Mouse (Mus musculus) 3134 (cell line): ENCODE results near the gene Clp1.
"Not testable (repeated sequence)": the region's sequence is repeated elsewhere in the genome, so short reads cannot be mapped to it uniquely, and the experiment has no call there.

ENCODE experiments used
- DNase-seq: peaks from one replicate; pipeline ENCODE4 v3.0.0-alpha.2; 2011; ENCODE audit warnings: low spot score; ENCODE audit not compliant: insufficient read length; ENCODE audit errors: extremely low read depth

Clp1 gene

GRCm38 (mm10) chr2:84740608-84741333 is 13.6 kb upstream of the Clp1 start:
- DNase-seq, result no peak

DNA sequence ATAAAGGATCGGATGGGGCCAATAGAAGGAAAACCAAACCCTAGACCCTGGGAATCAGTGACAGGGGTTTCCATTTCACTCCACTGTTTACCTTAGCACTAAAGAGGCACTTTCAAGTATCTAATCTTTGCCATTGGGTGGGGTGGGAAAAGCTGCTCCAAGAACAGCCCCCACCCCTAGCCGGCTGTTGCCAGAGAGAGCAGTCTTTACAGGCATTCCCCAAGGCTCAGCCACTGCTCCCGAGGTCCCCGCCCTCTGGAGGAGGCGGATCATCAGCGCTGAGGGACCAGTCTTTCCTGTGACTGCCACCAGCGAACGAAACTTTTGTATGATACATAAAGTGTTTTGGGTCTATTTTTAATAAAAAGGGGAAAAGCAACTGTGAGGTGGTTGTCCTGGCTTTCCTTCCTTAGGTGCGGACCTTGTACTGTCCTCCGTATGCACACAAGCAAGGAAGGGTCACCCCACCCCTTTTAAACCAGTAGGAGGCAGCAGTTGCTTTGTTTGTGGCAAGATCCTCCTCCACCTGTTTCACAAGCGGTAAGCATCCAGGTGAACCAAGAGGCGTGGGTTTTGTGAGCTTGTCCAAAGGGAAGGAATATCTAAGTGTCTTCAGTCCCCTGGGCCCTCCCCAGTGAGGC is 11.2 kb upstream of the Clp1 start:
- DNase-seq, result no peak

GRCm38 (mm10) chr2:84737451-84737925 is 10.3 kb upstream of the Clp1 start:
- DNase-seq, result no peak

- no peak for DNase-seq
These were observed 9.4 kb upstream of the Clp1 start for GRCm38 (mm10) chr2:84736312-84737161.

DNA sequence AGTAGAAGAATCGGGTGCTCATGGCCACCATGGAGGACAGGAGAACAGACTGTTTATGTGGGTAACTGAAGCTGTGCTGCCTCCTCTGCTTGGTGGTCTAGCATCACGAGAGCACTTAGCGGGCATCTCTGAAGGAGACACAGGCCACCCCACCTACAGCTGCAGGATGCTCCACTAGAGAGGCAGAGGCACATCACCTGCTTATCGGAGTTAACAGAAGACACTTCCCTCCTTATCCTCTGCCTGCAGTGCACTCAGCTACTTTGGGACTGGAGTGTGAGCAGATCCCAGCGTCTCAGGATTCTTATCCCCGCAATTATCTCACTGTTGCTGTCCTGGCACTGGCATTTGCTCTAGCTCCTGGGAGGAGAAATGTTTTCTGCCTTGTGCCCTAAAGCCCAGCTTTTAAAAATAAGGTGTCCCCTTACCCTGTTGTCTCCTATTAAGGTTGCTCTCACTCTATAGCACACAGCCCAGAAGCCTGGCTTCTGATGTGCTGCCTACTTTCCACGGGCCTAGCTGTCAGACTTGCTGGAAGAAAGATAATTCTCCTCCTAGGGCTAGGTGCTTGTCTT is 8.3 kb upstream of the Clp1 start:
- DNase-seq, result no peak

- DNase-seq, result no peak
These were observed 7.8 kb upstream of the Clp1 start for GRCm38 (mm10) chr2:84734919-84735318.

- no peak for DNase-seq
These were observed 7.3 kb upstream of the Clp1 start for GRCm38 (mm10) chr2:84734351-84734864.

DNA sequence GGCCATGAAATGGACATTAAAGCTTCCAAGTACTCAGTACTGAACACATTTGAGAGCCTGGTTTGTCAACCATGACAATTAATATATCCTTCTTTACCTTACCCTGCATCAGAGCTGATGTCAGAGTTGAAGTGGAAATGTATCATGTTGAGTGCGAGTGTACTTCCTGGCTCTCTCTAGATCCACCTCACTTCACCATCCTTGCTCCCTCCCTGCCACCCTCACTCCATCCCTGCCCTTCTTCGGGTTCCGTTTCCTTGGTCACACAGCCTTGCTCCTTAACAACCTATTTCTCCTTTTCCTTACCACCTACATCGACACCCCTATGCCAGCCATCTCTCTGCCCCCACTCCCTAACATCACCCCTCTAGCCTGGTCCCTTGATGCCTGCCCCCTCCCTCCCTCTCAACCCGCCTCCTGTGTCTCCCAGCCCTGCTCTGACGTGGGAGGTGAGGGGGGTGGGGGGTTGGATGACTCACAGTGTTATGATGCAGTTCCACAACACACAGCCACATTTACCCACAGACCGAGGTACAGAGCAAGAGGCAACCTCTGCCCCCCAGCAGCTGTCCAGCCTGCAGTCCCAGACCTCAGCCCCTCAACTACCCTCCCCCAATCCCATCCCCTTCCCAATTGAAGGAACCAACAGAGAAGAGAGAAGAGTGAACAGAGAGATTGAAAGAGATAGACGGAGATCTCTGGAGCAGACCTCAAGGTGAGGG is 6.6 kb upstream of the Clp1 start, which contains the start of gene Ypel4:
Gene Ypel4, plus strand, starts transcription at position 480 of the 722 bp plus-strand sequence.
- DNase-seq, result no peak

DNA sequence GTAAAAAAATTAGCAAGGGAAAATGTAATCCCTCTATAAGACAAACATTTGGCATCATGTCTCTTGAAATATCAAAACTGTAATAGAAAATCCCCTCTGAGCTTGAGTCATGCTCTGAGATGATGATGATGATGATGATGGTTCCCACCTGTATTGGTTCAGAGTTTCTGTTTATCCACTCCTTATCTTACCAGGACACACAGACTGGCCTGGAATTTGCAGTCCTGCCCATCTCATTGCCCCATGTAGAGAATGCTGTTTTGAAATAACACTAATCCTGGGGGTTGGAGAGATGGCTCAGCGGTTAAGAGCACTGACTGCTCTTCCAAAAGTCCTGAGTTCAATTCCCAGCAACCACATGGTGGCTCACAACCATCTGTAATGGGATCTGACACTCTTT is 5.2 kb upstream of the Clp1 start:
- no peak for DNase-seq

DNA sequence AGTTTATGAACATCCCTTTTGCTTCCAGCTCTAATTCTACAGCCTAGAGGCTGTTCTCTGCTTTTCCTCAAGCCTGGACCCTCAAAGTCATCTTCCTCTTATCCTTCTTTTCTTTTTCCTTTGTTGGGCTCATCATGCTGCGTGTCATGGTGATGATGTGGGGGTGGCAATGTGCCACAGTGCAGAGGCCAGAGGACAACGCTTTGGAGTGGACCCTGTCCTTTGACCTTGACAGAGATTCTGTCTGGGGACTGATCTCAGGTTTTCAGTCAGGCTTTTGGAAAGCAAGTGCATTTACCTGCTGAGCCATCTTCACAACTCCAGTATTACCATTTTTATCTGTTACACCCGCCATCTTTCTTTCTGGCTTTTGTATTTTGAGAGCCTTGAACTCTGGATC is 4.1 kb upstream of the Clp1 start:
- no peak for DNase-seq

DNA sequence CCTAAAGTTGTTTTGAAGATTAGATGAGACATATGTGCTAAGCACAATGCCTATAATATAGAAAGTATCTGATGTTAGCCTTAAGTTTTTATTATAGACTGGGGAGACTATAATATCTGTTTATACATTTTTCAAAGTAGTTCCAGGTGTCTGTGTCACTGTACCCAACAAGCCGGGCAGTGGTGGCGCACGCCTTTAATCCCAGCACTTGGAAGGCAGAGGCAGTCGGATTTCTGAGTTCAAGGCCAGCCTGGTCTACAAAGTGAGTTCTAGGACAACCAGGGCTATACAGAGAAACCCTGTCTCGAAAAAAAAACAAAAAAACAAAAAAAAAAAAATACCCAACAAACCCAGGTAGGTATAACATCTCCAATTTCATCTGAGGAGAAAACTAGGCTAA is 1.0 kb upstream of the Clp1 start:
- not testable (repeated sequence) for DNase-seq

DNA sequence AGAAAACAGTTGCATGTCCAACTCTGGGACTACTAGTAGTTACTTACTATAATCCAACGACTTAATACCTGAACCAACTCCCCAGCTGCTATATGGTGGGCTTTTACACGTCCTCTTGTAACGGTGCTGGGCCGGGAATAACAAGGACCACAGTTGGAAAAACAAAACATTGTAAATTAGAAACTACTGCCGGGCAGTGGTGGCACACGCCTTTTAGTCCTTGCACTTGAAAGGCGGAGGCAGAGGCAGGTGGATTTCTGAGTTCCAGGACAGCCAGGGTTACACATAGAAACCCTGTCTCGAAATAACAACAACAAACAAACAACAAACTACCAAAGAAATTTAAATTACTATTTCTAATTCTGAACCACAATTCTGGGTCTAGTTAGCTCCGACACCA is 434 bp downstream of the Clp1 start:
- no peak for DNase-seq

DNA sequence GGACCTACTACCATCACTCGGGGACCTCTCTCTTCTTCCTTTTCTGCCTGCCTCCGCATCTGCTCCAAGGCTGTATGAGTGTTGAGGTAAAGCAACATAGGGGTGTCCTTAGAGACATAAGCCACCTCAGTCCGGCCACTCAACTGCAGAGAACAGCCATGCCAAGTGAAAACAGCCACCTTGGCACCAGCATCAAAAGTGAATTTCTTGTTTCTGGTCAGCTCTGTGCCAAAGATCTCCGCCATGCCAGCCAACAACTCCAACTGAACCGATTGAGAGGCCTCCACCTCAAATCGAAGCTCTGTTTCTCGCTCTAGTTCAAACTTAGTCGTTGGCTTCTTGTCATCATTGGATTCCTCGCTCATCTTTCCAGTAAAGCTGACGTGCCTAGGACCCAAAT is 1.4 kb downstream of the Clp1 start:
- no peak for DNase-seq

DNA sequence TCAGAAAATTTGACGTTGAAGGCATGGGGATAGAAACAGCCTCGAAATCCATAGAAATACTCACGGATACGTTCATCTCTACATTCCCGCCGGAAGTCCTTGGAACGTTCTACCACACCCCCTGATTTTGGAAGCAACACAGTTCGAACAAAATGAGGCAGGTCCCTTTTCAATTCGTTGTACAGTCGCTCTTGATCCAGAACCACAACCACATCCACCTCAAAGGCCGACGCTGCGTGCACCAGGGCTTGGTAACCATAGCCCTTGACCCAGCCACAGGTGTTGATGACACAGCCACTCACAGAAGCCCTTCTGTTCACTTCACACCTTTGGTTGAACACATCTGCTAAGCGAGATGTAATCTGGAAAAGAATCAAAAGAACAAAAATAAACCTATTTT is 3.3 kb downstream of the Clp1 start:
- DNase-seq, result no peak

DNA sequence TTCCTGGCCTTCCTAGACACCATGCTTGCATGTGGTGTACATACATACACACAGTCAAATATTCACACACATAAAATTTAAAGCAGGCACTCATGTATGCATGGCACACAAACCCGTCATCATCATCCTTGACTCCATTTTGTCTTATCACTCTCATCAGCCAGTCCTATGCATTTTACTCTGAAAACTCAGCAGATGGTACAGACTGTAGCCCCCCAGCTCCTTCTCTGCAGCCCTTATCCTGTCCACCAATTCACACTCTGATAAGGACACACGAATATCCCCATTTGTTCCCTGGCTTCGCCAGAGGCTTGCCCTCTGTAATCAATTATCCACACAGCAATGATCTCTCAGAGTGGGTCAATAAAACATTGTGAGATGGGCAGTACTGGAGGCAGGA is 6.0 kb downstream of the Clp1 start:
- no peak for DNase-seq

DNA sequence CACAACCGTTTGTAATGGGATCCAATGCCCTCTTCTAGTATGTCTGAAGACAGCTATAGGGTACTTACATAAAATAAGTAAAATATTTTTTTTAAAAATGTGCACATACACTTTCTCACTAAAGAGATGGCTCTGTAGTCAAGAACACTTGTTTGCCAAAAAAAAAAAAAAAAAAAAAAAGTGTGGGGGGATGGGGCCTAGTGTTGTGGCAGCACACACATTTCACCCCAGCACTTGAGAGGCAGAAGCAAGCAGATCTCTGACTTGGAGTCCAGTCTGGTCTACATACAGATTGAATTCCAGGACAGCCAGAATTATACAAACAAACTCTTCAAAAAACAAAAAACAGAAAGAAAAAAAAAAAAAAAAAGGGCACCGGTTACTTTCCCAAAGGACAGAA is 6.4 kb downstream of the Clp1 start:
- DNase-seq, result no peak

- no peak for DNase-seq
These were observed 9.8 kb downstream of the Clp1 start for GRCm38 (mm10) chr2:84717357-84717756.

GRCm38 (mm10) chr2:84716423-84717355 is 10.5 kb downstream of the Clp1 start:
- DNase-seq, result peak; percentile 41
